Mouse (Mus musculus) naive thymus-derived CD4-positive, alpha-beta T cell, adult 2 months (primary cell): ENCODE results near the gene Fbxw7.
A peak's percentile ranks its signal among the peaks of the same experiment; 100 is the strongest.

Experiments used
- DNase-seq: peaks from one replicate; pipeline ENCODE4 v3.0.0-alpha.2; 2011; ENCODE audit warnings: low read depth

Fbxw7 gene

DNA sequence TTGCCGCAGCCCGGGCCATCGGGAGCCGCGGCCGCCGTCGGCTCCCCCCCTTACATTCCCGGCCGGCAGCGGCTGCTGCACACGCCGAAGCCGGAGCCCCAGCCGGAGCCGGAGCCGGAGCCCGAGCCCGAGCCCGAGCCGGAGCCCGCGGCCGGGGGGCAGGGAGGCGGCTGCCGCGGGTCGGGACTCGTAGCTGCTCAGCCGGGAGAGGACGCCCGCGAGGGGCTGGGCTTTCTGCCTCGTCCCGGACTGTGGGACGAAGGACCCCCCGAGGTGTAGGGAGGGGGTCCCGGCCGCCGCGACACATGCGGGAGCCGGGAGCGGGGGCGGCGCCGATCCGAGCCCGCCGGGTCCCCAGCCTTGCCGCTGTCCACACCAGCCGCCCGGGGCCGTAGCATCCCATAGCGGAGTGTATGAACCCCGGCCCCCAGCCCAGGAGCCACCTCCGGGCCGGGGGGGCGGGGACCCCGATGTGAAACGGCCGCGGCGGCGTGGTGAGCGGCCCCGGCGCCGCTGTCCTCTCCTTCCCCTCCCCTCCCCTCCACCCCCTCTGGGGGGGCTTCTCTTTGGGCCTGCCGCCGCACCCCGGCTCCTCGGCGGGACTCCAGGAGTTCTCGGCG is at the start of gene Fbxw7:
Gene Fbxw7, plus strand, starts transcription at position 507 of the 620 bp plus-strand sequence.
- DNase-seq: no peak

DNA sequence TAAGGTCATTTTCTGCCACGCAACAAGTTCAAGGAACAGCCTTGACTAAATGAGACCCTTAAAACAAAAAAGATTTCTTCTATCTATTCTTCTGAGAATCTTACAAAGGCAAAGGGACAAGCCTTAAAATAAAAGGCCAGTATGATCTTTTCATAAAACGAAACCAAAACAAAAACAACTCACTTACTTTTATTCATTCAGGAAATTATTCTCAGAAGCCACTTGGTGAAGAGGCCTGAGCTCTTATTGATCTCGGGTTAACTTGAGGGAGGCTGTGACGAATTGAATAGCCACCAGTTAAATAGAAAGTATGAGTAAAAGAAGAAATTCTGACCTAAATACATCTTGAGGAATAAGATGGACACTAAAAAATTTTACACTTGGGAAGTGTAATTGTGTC is 46.1 kb upstream of the Fbxw7 start:
- no peak for DNase-seq

DNA sequence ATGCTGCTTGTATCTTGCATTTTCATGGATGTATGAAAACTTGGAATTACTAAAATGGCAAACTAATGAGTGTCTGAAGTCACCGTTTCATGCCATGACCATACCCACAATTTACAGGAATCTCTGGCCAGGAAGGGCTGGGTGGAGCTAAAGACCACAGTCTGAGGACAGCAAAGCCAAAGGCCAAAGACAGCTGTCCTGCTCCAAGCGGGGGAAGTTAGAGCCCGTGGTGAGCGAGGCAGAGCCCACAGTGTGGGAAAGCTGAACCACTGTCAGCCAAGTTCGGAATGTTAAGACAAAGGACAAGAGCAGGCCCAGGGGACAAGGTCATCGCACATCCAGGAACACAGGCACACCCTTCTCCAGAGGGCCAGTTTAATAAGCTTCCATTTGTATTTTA is 45.7 kb upstream of the Fbxw7 start:
- no peak for DNase-seq

DNA sequence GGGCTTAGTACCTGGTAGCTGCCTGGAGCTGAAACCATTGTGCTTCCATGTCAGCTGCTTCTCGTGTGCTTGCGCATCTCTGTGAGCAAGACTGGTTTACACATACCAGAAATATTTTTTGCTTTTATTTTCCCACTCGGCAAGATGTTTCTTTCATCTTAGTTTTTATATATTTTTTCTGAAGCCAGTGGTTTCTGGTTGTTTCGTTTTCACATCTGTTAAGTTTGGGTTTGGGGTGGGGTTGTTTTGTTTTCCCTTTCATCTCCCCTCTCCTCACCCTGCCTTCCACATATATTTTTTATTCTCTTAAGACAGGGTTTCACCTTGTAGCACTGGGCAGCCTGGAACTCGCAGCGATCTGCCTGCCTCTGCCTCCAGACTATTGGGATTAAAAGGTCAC is 44.5 kb upstream of the Fbxw7 start:
- DNase-seq: peak; percentile 21

DNA sequence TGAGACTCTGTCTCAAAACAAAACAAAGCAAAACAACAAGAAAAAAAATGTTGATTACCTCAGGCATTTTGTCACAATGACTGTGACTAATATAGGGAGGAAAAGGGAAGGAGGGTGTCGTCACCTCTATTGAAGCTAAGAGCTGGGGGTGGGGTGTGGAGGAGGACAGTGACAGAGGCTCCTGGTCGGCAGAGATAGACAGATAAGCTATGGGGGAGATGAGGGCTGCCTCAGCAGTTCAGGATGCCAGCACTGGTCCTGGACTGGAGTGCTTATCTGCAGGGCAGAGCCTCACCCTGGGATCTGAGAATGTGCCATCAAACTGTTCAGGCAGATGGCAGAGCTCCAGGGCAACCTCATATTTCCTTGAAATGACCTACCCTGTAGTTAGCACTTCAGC is 43.1 kb upstream of the Fbxw7 start:
- no peak for DNase-seq

DNA sequence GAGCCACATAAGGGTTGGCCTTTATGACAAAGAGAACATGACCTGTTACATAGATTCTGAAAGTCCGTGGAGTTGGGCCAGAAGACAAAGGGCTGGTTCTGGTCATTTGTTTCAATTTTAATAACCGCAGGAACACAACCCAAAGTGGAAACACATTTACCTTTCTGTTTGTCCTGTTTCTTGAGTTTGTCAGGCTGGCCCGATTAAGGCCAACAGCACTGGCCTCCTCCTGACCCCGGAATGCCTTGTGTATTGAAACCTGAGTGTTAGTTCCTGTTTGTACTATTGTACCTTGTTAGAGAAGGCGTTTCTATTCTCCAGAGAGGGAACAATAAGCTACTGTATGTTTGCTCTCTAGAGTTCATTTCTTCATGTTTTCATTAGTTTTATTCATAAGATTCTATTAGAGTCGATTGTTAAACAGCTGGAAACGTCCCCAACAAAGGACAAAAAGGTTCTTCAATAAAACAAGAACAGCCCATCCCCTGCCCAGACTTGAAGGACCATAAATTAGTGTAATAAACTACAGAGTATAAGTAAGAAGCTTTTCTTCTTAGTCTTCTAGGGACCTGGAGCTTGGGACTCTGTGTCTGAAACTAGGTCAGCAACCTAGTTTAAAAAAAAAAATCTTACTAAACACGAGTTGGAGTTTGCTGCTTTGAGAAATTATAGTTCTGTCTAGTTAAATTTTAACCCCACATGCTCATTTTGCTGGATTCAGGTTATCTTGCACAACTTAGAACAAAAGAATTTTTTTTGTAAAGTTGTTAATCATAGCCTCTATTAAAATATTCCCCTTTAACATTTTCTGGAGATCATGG is 40.6 kb upstream of the Fbxw7 start:
- no peak for DNase-seq

DNA sequence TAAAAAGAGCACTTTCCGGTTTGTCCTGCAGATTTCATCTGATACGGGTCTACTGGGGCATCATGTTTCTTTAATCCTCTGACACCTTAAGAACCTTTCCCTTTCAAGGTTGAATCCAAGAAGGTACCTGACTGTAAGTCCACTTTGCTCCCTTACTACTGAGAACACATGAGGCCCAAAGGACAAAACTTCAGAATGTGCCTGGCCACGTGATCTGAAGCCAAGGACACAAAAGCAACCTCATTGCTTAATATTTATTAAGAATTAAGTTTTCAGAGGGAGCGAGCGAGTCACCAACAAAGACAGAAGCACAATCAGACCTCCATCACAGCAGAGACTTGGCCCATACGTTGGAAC is 40.0 kb upstream of the Fbxw7 start:
- DNase-seq: no peak

DNA sequence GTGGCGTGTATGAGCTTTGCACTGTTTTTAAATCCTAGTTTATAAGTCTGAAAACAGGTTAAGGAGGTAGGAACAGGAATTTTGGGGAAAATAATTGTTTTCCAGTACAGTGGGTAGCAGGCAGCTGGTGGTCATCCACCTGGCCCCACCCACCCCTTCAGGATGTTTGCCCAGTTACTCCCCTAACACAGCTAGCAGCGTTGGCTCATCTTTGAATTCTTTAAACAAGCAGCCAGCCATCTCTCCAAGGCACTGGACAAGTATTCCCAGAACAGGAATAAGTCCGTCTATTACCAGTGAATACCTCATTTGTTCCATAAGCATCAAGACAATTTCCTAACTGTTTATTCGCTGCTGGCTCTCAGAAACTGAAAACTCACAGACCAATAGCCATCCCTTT is 39.5 kb upstream of the Fbxw7 start:
- no peak for DNase-seq

DNA sequence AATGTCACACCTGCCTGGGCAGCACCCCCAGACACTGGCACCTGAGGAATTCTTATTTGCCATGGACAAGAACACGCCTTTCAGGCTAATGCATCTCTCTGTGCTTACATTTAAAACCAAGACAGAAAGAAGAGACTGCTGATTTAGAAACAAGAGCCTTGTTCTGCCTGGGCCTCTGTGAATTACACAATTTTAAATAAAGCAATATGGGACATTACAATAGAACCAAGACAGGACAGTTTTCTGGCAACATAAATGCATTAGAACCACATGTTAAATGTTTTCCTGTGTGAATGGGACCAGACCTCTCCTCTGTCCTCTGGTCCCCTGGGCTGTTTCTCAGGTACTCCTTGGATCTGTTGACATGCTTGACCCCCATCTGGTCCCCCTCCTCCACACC is 39.0 kb upstream of the Fbxw7 start:
- no peak for DNase-seq

DNA sequence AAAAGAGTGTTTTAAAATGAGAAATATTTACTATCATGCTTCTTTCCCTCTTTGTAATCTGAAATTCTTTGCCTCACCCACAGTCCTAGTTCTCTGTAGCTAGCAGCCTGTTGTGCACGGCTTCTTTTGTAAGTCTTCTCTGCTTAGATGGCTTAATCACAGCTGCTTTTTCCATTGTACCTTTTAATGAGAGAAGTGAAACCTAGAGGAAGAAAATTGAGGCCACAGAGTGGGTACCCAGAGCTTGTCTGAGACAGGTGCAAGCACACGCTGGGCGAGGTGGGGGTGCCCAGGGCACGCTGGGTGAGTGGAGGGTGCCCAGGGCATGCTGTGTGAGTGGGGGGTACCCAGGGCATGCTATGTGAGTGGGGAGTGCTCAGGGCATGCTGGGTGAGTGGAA is 27.2 kb upstream of the Fbxw7 start:
- no peak for DNase-seq

DNA sequence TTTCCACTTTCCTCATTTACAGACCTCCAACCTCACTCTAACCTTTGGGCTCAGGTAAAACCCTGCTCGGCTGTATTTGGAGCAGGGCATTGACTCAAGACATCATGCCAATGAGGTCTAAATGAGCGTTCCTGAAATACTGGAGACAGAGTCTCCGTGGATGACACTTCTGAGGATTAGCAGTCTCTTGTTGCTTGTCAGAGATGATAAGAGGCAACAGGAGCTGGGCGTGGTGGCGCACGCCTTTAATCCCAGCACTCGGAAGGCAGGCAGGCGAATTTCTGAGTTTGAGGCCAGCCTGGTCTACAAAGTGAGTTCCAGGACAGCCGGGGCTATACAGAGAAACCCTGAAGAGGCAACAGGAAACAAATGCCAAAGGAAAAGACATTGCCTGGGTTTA is 11.0 kb upstream of the Fbxw7 start:
- no peak for DNase-seq

DNA sequence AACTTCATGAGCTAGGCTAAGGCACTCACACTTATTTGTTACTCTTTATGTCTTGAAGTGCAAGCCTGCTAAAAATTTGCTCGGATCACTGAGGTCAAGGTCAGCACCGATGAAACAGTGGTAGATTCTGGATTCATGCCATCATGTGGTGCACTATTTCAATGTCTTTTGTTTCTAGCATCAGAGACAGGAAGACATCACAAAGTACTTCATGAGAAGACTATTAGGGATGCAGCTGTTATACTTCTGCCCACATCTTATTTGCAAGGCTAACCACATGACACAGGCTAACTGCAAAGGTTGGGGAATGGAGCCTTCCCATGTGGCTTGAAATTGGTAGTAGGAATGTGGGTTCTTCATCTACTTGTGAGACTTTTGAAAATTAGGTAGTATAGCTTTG is 8.9 kb upstream of the Fbxw7 start:
- no peak for DNase-seq

DNA sequence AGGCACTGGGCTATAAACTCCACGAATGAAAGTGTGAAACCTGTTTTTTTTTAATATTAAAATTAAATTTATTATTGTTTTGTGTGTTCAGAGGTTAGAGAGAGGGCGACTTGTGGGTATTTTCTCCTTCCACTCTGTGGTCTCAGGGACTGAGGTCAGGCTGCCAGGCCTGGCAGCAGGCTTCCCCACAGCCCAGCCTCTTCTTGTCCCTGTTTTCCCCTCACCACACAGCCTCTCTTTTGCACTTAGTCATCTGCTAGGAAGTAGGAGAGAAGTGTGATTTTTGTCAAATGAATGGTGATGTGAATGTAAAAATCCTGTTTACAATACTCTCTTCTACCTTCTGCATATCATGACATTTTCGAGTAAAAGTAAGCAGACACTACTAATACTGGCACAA is 7.2 kb upstream of the Fbxw7 start:
- no peak for DNase-seq

DNA sequence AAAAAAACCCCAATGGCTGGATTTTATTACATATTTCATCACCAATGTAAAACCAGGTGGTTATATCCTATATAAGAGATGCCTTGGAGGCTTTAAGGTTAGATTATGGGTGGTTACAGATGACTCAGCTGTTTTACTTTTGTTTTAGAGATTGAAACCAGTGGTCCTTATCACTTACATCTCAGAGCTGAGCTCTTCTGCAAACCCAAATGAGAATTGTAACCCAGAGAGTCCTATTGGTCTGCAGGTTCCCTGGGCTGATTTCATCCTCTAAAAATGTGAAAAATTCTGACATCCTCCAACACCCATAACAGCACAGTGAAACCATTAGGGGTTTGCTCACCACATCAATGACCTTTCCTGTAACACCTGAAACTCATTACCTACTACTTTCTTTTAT is 6.2 kb upstream of the Fbxw7 start:
- no peak for DNase-seq

DNA sequence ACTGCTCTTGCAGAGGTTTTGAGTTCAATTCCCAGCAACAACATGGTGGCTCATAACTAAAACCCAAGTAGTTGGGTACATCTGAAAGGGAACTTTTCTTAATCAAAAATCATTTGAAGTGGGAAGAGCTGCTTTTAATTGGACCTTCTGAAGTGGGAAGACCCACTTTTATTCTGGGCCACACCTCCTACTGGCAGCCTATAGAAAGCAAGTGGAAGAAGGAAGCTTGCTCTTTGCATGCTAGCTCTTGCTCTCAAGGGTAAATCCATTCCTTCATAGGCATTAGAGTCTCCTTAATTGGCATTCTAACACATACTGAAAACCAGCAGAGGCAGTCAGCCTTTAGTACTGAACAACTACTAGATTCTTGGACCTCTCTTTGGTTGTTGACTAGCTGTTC is 4.3 kb upstream of the Fbxw7 start:
- no peak for DNase-seq

DNA sequence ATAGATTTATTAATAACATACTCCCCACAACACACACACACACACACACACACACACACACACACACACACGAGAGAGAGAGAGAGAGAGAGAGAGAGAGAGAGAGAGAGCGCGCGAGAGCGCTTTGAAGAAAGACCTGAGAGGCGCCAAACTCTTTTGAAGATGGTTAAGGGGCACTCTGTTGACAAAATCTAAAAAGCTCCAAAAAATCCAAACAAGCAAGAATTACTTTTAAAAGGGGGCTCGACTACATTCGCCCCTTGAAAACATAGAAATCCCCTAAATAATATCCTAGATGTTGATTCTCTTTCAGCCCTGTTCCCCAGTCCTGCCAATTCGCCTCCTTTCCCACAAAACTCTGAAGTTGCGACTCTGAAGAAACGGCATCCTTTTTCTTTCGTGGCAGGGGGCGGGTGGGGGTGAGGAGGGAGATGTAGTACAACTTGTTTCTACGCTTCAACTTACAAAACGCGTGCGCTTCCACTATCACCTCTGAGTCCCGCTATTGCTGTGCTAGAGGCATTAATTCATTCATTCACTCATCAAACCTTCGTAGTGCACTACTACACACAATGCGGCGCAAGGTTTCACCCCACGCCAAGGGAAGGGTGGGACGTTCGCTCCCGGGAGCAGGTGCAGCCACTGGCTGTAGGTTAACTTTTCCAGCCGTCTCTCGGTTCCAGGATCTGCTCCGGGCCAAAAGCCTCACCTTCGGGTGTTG is 1.5 kb upstream of the Fbxw7 start:
- no peak for DNase-seq

DNA sequence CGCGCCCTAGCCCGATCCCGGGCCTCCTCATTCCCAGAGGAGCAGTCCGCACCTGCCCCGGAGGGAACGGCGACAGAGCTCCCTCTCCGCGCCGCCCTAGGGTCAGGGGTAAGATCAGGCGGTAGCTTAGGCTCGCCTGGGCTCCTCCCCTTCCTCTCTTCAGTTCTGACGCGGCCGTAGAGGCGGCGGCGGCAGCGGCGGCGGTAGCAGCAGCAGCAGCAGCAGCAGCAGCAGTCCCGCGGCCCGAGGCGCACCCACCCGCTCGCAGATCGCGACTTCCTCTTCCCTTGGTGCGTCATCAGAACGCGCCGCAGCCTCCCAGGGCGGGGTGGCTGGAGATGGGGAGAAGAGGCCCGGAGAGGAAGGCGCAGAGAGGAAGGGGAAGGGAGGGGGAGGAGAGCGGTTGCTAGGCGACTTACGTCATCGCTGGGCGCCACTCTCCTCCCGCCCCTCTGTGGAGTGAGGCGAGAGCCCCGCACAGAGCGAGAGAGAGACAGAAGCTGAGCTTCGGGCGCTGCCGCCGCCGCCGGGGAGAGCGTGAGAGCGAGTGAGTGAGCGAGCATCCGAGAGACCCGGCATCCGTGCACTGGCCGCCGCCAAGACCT is 809 bp upstream of the Fbxw7 start:
- DNase-seq: peak; percentile 100

DNA sequence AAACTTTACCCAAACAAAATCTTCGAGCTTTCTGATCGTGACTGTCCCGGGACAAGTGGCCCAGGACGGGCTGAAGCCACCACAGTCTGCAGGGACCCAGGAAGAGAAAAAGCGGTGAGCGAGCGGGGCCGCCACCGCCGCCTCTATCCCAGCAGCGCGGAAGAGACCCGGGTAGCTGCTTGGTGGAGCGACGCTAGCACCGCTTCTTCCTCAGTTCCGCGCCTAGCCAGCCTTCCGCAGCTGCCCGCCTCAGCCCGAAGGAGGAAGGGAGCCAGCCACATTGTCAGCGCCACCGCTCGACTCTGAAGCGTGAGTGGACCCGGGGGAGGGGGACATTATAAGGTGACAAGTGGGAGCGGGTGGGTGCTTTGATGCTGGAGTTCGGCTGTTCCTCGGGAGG is 393 bp downstream of the Fbxw7 start:
- DNase-seq: peak; percentile 73

DNA sequence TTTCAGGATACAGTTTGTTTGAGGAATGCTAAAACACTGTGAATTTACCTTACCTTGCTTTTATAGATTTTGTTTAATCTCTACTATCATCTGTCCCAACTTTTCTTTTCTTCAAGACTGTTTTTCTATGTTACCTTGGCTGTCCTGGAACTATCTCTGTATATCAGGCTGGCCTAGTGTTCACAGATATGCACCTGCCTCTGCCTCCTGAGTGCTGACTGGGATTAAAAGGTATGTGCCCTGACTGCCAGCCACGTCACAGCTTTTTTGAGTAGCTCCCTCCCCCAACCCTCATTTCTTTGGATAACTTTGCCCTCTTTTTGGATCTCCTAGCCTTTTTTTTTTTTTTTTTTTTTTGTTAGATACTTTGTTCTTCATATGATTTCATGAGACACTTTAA is 1.9 kb downstream of the Fbxw7 start:
- DNase-seq: no peak

DNA sequence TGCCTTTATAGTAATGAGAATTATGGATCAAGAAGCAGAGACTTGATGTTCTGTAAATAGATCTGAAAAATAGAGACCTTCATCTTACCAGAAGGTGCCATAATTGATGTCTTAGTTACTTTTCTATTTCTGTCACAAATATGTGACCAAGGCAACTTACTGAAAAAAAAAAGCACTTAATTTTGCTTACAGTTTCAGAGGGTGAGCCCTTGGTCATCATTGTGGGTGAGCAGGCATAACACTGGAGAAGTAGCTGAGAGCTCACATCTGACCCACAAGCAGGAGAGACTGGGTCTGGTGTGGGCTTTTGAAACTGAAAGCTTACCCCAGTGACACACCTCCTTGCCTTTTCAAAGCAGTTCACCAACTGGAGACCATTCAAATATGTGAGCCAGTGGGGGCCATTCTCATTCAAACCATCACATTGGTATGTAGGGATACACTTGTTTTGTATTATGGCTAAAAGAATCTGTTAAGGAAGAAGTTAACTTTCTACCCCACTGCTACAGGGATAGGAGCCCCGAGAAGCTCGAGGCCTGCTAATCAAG is 5.7 kb downstream of the Fbxw7 start:
- no peak for DNase-seq

DNA sequence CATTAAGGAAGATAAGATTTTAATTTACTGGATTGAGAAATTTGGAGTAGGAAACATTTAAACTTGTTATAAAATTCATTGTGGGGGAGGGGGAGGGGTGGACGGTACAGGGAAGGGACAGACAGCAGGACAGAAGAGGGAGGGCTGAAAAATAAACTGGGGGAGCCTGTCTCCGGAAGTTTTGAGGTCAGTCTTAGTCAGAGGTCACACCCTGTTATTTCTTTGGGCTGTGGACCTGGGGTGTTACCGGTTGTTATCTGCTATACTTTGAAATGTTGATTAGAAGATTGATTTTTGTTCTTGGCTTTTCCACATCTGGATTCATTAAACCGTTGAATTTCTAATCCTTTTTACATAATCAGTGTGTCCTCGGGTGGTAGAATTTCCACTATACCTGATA is 10.9 kb downstream of the Fbxw7 start:
- no peak for DNase-seq

DNA sequence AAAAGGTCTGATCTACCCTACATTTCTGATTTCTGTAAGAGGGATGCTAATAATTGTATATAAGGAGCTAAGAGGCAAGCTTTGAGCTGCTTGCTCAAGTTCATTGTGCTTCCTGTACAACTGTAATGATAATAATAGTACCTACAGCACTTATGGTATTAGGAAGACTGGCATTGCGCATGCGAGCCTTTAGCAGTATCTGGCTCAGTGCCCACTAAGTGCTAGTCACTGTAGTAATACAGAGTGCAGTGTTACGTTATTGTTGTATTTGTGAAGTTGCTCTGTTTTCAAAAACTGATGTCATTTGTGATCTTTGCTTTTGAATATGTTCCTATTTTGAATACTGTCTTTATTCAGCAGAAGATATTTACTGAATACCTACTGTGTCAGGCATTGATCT is 11.3 kb downstream of the Fbxw7 start:
- no peak for DNase-seq

DNA sequence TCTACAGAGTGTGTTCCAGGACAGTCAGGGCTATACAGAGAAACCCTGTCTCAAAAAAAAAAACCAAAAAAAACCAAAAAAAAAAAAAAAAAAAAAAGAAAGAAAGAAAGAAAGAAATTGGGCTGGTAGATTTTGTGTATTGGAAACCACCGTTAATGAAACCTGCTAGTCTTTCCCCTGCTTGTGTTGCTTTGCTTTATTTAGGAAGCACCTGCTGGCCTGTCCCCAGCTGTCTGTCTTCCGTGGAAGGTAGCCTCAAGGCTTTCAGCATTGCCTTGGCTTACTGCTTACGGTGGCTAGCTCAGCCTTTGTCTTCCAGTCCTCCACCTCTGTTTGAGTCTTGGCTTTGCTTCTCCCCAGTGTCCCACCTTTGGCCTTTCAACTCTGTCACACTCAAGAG is 11.9 kb downstream of the Fbxw7 start:
- DNase-seq: no peak
